Mouse (Mus musculus): ENCODE measurements at regions not wholly inside any gene's neighbourhood (a gene's known extent, or its start where the extent isn't known, plus 50 kb on each side); places are given as distances from the start of the nearest gene placed in this dataset.
A peak's percentile ranks its signal among the peaks of the same experiment; 100 is the strongest.

DNA sequence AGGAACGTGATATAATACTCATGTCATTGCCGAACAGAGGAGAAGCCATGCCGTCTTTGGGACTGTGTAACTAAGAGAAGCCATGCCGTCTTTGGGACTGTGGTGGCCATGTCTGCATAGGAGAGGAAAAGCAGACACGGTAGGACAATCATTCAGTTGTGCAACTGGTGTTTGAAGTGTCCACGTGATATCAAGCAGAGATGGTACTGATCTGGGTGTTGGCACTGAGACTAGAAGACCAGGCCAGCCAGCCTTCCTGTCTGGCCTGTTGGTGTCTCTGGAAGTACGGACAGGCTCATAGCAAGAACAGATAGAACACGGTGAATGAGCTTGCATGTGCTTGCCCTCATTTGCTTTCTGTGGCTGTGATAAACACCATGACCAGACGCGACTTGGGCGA is 175.7 kb downstream of the Slc38a4 start:
- DNase-seq (ENCODE audit: low spot score in 2 of 2): no peak

DNA sequence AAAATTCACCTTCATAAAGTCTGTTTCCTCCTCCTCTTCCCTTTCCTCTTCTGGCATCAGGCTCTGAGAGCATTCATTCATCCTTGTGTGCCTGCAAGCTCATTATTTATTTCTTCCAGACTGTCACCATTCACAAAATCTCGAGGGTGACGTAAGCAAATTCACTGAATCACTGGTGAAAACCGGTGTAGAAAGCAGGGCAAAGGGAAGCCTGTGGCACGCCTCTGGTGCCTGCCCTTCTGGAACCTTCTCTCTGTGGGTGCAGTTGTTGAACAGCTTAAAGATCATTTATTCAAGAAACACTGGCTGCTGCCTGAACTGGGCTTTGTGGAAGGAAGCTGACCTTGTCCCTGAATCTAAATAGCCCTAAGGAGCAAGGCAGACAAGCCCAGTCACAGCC is 177.0 kb downstream of the Slc38a4 start:
- no peak for DNase-seq (ENCODE audit: low spot score in 2 of 2)

DNA sequence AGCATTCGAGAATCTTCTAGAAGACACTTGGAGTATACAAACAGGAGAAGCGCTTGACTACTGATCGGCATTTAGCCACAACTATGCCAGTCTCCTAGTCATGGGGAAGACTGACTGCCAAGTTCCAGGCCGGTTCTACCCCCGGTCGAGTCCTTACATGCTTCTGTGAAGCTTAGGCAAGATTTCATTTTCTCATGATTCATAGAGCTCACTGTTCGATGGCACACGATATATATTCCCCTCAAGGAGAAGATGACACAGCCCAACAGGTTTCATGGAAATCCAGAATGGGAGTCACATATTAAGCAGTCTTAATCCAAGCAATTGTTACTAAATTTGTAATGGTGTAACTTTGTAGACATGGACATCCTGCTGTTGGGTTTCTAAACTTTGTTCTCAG is 177.8 kb downstream of the Slc38a4 start:
- DNase-seq (ENCODE audit: low spot score in 2 of 2): no peak

DNA sequence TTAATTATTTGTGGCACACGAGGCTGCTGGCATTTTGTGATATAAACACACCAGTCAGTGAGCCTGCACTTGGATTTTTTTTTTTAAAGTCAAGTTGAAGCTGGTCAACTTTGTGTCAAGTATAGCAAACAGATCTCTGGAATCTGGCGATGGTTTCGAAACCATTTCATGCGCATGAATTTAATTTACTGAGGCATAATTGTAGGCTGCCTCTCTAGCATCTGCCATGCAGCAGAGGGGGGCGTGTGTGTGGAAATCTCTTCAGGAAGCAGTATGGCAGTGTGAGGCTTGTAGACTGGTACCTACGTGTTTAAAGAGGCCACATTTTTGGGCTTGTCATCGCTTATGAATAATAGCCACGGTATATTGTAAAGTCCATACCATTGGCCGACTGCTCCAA is 177.7 kb upstream of the Slc38a2 start:
- DNase-seq (ENCODE audit: low spot score in 2 of 2): no peak

- no peak for DNase-seq (ENCODE audit: low spot score in 2 of 2)
Observed at GRCm38 (mm10) chr15:96874145-96874544, 174.6 kb upstream of the Slc38a2 start.

DNA sequence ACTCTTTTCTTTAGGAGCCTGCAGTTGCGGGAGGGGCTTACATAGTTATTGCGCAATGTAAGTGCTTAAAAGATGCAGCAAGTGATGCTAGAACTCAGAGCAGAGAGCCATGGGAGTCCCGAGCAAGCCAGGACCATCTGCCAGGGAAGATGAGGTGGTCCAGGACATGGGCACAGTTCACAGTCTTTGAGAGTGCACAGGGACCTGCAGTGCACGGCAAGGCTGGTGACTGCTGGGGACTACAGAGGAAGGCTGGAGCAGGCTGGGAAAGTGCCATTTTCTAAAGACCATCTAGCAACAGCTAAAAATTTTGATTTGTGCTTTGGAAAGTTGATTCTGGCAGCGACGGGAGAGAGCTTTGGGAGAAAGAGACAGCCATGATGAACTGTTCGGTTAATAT is 174.0 kb upstream of the Slc38a2 start:
- DNase-seq (ENCODE audit: low spot score in 2 of 2): no peak

GRCm38 (mm10) chr15:96873126-96873525 is 173.6 kb upstream of the Slc38a2 start:
- no peak for DNase-seq (ENCODE audit: low spot score in 2 of 2)

DNA sequence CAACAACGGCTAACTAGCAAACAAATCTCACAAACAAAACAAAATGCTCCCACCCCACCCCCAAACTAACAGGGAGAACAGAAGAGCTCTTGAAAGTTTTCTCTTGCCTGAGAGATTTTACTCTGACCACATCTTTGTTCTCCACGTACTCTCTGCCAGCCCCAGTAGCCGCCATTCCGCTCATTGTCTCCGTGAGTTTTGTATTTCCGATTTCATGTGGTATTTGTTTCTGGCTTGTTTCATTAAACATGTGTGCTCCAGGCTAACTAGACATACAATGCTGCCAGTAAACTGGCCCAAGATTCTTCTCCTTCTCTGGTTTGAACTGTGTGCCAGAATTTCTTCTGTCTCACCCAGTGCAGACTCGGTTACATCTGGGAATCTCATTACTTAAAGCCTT is 168.2 kb upstream of the Slc38a2 start:
- no peak for DNase-seq (ENCODE audit: low spot score in 2 of 2)

DNA sequence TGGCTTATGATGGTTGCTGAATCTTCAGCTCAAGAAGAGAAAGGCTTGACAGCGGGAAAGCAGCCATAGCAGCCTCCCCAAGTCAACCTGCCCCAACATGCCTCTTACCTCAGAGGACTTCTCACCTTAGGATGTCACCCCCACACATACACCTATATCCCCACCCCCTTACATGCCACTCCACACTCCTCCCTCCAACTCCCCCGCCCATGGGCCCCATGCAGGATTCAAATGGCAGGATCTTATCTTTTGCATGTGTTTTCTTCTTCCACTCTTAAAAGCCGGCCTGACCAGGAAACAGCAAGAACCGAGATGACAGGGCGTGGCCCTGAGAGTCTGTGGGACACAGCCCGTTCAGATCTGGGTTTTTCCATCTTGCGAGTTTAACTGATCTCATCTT is 166.4 kb upstream of the Slc38a2 start:
- no peak for DNase-seq (ENCODE audit: low spot score in 2 of 2)

- DNase-seq (ENCODE audit: low spot score in 2 of 2): no peak
Observed at GRCm38 (mm10) chr15:96857709-96858108, 158.2 kb upstream of the Slc38a2 start.

DNA sequence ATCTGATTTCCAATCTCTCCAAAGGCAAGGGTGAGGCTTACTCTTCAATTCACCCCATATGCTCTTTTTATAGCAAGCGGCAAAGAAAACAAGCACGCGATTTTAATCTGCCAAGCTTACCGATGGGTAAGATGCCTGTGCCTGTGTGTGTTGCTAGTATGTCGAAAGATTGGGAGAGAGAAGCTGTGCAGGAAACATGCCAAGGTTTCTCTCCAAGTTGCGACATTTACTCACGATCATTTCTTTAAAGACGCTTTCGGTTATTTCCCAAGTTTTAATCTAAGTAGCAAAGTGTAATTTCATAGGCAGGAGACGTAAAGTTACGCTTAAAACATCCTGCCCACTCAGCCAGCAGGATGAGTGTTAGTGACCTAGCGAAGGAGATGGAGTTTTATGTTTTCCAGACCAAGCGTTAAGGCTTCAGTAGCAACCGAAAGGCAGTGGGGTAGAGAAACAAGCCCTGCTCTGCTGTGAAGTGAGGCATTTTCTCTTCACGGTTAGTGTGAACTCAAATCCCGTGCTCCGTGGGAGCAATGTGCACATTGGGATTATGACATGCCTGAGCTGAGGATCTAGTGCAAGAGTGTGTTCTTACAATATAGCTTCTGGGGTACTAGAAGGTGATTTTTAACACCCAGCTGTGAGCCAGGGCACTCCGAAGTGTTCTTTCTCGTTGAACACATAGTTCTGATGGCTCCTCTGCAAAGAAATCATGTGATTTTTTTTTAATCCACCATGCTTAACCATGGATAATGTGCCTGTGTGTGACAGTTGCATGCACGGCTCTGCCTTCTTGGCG is 152.6 kb upstream of the Slc38a2 start:
- DNase-seq (ENCODE audit: low spot score in 2 of 2): peak in 1 of 2 experiments; percentile 33

DNA sequence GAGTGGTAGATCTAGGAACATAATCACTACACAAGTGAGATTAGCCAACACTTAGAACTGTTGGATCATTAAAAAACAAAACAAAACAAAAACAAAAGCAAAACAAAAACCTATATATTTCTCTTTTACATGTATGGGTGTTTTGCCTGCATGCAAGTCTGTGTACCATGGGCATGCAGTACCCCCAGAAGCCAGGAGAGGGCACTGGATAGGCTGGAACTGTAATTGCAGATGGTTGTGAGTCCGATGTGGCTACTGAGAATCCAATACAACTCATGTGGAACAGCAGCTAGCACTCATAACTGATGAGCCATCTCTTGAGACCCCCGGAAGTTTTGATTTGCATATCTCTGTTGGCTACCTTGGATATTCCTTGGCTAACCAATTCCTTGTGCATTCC is 148.6 kb upstream of the Slc38a2 start:
- peak in 1 of 2 experiments; percentile 55 for DNase-seq (ENCODE audit: low spot score in 2 of 2)

DNA sequence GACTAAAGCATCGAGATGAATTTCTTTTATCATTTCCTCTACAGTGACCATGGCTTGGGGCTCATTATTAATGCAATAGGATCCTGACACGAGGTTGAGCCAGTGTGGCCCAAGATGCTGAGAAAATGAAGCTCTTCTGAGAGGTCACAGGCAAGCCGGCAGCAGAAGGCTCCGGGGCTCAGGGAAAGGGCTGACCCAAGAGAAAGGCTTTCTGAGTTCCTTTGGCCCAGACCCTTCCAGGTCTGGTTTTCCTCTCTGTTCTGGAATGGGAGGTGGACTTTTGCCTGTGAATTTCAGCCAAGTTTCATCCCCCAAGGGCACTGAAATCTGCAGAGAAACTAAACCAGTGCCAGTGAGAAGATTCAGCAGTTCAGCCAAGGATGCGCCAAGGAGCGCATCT is 145.7 kb upstream of the Slc38a2 start:
- DNase-seq (ENCODE audit: low spot score in 2 of 2): no peak

DNA sequence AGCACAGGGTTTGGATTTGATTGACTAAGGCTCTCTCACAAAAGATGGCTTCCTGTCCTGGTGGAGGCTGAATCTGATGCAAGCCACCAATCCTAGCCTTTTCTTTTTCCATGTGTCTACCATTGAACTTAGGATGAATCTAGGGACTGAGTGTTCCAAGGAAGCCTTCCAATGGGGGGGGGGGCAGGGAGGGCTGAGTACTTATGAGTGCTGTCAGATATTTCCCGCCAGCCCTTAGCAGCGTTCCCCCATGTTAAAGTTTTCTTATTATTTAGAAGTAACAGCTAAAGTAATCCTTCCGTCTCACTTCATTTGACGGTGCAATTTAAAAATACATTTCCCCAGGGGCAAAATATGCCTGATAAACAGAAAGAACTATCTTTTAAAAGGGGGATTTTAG is 144.8 kb upstream of the Slc38a2 start:
- DNase-seq (ENCODE audit: low spot score in 2 of 2): no peak

- no peak for DNase-seq (ENCODE audit: low spot score in 2 of 2)
Observed at GRCm38 (mm10) chr15:96843589-96843988, 144.1 kb upstream of the Slc38a2 start.

DNA sequence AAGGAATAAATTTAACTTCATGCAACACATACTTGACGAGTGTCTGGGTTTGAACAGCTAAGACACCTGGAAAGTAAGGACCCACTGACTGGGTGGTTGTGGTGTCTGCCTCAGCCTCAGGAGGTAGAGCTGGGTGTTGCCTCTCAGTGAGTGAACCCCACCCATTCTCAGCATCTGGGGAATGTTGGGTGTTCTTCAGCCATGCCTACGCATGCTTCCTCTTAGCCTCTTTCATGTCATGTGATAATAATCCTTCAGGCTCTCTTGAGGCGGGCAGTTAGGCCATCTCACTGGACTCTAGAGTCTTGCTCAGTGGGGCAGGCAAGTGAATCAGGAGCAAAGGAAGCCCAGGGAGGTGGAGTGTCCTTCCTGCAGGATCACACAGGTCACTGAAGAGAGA is 143.4 kb upstream of the Slc38a2 start:
- no peak for DNase-seq (ENCODE audit: low spot score in 2 of 2)

GRCm38 (mm10) chr15:96836670-96837069 is 137.1 kb upstream of the Slc38a2 start:
- DNase-seq (ENCODE audit: low spot score in 2 of 2): no peak

- DNase-seq (ENCODE audit: low spot score in 2 of 2): no peak
Observed at GRCm38 (mm10) chr15:96834862-96835261, 135.3 kb upstream of the Slc38a2 start.

GRCm38 (mm10) chr15:96834162-96834843 is 134.8 kb upstream of the Slc38a2 start:
- DNase-seq (ENCODE audit: low spot score in 2 of 2): peak in 1 of 2 experiments; percentile 32

DNA sequence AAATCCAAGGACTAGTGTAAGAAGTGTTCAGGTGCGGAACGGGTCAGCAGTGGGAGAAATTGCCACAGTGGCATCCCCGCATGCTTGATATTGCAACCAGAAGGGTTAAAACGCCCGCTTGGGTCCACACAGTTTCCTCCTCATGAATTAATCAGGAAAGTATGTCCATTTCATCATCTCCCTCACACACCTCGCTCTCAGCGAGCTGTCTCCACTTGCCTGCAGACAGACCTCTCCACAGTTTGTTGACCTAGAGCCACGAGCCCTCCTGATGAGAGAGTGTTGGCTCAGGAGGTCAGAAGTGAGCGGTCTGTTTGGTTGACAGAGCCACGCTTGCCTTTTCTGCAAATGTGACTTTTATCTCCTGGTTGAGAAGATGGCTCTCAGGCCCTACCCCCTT is 132.9 kb upstream of the Slc38a2 start:
- DNase-seq (ENCODE audit: low spot score in 2 of 2): no peak

DNA sequence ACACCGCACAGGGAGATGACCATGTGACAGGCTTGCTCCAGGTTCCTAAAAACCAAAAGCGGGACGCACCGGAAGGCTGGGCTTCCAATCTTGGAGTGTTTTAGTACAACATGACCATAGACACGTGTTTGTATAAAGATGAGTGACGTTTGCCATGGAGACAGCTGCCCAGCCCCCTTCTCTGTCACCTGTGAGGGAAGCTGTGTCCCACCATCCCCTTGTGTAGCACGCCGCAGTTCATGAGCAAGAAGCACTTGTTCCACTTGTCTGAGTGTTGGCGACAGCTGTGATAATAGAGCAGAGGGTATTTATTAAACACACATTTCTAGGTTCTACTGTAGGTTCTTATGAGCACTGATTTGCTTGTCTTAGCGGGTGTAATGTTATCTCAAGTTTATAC is 131.7 kb upstream of the Slc38a2 start:
- no peak for DNase-seq (ENCODE audit: low spot score in 2 of 2)

DNA sequence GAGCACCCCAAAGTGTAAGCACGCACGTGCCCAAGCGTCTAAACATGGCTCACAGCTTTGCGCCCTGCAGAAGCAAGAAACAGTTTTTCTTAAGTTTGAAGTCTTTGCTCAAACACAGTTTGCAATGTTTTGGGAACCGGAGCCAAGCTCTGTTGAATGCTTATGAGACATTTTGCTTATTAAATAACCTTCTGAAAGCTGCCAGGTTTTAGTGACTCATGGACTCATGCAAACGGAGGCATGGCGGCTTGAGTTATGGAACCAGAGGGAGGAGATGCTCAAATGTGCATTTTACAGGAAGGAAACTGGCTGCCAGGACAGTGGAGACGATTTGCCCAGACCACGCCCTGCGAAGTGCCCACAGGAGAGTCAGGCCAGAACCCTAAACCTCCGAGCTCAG is 131.0 kb upstream of the Slc38a2 start:
- DNase-seq (ENCODE audit: low spot score in 2 of 2): no peak

DNA sequence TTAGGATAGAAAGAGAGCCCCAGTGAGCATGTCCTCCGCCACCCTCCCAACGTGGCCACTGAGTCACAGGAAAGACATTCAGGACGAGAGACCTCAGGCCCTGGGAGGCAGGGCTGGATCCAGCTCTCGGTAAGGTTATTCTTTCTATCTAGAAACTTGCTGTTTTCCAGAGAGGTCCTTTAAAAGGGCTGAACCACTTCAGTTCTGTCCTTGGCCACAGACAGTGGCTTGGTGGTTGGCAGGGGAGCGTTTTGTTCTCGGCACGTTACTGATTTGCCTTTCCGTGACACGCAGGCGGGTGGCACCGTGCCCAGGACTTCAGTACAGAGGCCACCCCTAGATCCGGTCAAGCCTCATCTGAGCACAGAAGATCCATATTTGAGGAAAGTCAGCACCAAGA is 130.4 kb upstream of the Slc38a2 start:
- DNase-seq (ENCODE audit: low spot score in 2 of 2): peak in 1 of 2 experiments; percentile 38
